Comparison of ENCODE assay signal across 19 mouse cellular contexts in genomic region chrX:94030081-94030480, GRCm38 (mm10).
DNase-seq lines count a peak whose midpoint lies in the region.
"Had no signal": no experiment of that assay in that cellular context is flagged by ENCODE, and none has a peak within 500 bp of the region (broad histone marks: within the 10 kb centered on the region; RNA-seq: fewer than 3 reads in every experiment).

No protein-coding gene starts in this region.

- peak; percentile 22 for DNase-seq in ES-CJ7 (ENCODE audit: low read depth, low spot score)
- DNase-seq in R1 (ENCODE audit: low read depth, low spot score) = peak; percentile 52
- peak; percentile 51 for DNase-seq in ZHBTc4 (ENCODE audit: low read depth, low spot score)
- no peak for DNase-seq in ovary, adult 18-20 months (ENCODE audit: low spot score)
- no peak for DNase-seq in cerebellum, adult 9-10 months
- DNase-seq in thymus, postnatal 25 days = no peak
- DNase-seq: adrenal gland, adult 2 months; adrenal gland, adult 8-10 months; adrenal gland, postnatal 10 days; adrenal gland, postnatal 14 days; adrenal gland, postnatal 25 days; adrenal gland, postnatal 36 days; B cell, adult 2 months; cerebellum, adult 11 months; cerebellum, adult 11-12 months; cerebellum, adult 18-20 months; cerebellum, adult 2 months; cerebellum, adult 8-10 months; cerebellum, adult 9-11 months had no signal

Comparison
In these comparisons a context has a peak if more than half of its experiments do, and no peak if none do; other contexts are left out.
1. DNase-seq: peak in ES-CJ7 (single experiment), R1 (single experiment) and ZHBTc4 (single experiment); none in ovary, adult 18-20 months (single experiment), cerebellum, adult 9-10 months (single experiment) and thymus, postnatal 25 days (single experiment).